Mouse (Mus musculus) forebrain, embryonic 14.5 days (tissue): ENCODE results near the gene Fbrs. TPM values are rescaled to one million over a fixed set of nuclear protein-coding genes. Genes with fewer than 3 reads are reported as not detected.
A peak's percentile ranks its signal among the peaks of the same experiment; 100 is the strongest.
"Not testable (repeated sequence)": the region's sequence is repeated elsewhere in the genome, so short reads cannot be mapped to it uniquely, and the experiment has no call there.

ENCODE experiments used
- ATAC-seq: fragments of 200-750 bp; cut with Nextera tagmentation; 2 replicates; pipeline ENCODE4 v1.8.0; 2017; ENCODE audit warnings: mild to moderate bottlenecking, moderate library complexity
- DNase-seq: peaks from one replicate; pipeline ENCODE4 v3.0.0-alpha.2; 2015; ENCODE audit warnings: low spot score
- H3K27ac ChIP-seq: fragments of 300-500 bp; sonication (generic); 2 replicates; pipeline ENCODE4 v1.5.1; 2014; ENCODE audit warnings: low read depth, mild to moderate bottlenecking, control low read depth, low read length, moderate library complexity
- H3K27me3 ChIP-seq: fragments of 300-500 bp; sonication (generic); replicated peaks from 2 replicates; pipeline ENCODE4 v1.6.1; 2014; ENCODE audit warnings: low read length, control low read depth, mixed read lengths; ENCODE audit not compliant: control insufficient read depth, insufficient read depth
- H3K36me3 ChIP-seq: fragments of 300-500 bp; sonication (generic); 2 replicates; pipeline ENCODE4 v1.6.1; 2014; ENCODE audit warnings: low read length, control low read depth; ENCODE audit not compliant: control insufficient read depth, insufficient read depth
- H3K4me1 ChIP-seq: fragments of 300-500 bp; sonication (generic); 2 replicates; pipeline ENCODE4 v1.6.1; 2014; ENCODE audit warnings: antibody characterized with exemption, low read length, control low read depth; ENCODE audit not compliant: control insufficient read depth, insufficient read depth
- H3K4me2 ChIP-seq: fragments of 300-500 bp; sonication (generic); 2 replicates; pipeline ENCODE4 v1.6.1; 2014; ENCODE audit warnings: mild to moderate bottlenecking, control low read depth, low read length
- H3K4me3 ChIP-seq: fragments of 300-500 bp; sonication (generic); 2 replicates; pipeline ENCODE4 v1.5.1; 2014; ENCODE audit warnings: low read depth, low read length, control low read depth
- H3K9ac ChIP-seq: fragments of 300-500 bp; sonication (generic); 2 replicates; pipeline ENCODE4 v1.6.1; 2014; ENCODE audit warnings: mild to moderate bottlenecking, low read length, control low read depth, moderate library complexity
- H3K9me3 ChIP-seq: fragments of 300-500 bp; sonication (generic); replicated peaks from 2 replicates; pipeline ENCODE4 v1.6.1; 2016; ENCODE audit warnings: low read length, control low read depth, mixed read lengths; ENCODE audit not compliant: control insufficient read depth
- WGBS: fragments of 180-500 bp; shearing (Covaris S2); extraction: QIAGEN DNeasy Blood & Tissue Kit; methylation state at CpG from one replicate; pipeline ENCODE4 v1.1.7; 2014; 5-methylcytosine and 5-hydroxymethylcytosine counted together
- polyA plus RNA-seq: library from polyadenylated mRNA; unstranded; fragments of >200 nt; fragmentation: Nextera tagmentation; extraction: Ambion mirVana; gene quantifications from 2 replicates; pipeline ENCODE4 v1.2.1, GENCODE M21; 2014

Gene Fbrs
- polyA plus RNA-seq, 1 experiment from 2014 or later: 8.9 TPM

DNA sequence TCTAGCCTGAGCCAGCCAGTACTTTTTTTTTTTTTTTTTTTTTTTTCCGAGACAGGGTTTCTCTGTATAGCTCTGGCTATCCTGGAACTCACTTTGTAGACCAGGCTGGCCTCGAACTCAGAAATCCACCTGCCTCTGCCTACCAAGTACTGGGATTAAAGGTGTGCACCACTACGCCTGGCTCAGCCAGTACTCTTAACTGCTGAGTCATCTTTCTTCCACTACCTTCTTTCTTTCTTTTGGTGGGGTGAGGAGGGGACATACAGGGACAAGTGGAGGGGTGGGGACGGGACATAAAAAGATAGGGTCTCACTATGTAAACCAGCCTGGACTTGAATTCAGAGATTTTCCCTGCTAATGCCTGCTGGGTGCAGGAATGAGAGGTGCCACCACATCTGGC, 30.8 kb downstream of the Fbrs start:
- WGBS: 91% methylated on average over 3 of the region's 4 CpGs

DNA sequence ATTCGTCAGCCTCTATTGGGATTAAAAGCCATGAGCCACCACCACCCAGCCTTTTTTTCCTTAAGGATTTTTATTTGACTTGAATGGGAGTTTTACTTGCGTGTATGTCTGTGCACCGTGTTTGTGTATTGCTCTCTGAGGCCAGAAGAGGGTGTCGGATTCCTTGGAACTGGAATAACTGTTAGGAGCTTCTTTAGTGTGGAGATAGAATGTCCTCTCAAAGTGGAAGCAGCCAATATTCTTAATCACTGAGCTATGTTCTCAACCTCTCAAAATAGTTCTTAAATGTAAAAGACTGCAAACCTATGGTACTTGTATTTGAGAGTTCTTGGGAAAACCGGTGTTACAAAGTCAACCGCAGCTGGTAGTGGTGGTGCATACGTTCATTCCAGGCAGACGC, 32.2 kb downstream of the Fbrs start:
- 36% methylated on average over 8 of the region's 8 CpGs for WGBS
- H3K4me2 ChIP-seq: peak overlapping the region; percentile 56
- H3K9me3 ChIP-seq: no peaks in the 10 kb centered on the region
- H3K4me3 ChIP-seq: peak overlapping the region; percentile 75
- H3K36me3 ChIP-seq: peaks cover 22% of the 10 kb centered on the region
- H3K27ac ChIP-seq: peak overlapping the region; percentile 98; the same call in 1 of the 2 replicates
- peak overlapping the region; percentile 88; the same call in 1 of the 2 replicates for H3K9ac ChIP-seq
- DNase-seq (peak; percentile 36), ATAC-seq (no peak)
- peaks cover 14% of the 10 kb centered on the region; the same call in 1 of the 2 replicates for H3K4me1 ChIP-seq
- no peaks in the 10 kb centered on the region for H3K27me3 ChIP-seq

More for the DNA sequence above, 30.8 kb downstream of the Fbrs start:
- H3K4me1 ChIP-seq: peaks cover 14% of the 10 kb centered on the region; the same call in 1 of the 2 replicates
- H3K4me2 ChIP-seq, DNase-seq, ATAC-seq, H3K9ac ChIP-seq, H3K9me3 ChIP-seq, H3K27me3 ChIP-seq, H3K4me3 ChIP-seq, H3K27ac ChIP-seq: not testable (repeated sequence)
- peaks cover 11% of the 10 kb centered on the region; the same call in 1 of the 2 replicates for H3K36me3 ChIP-seq

DNA sequence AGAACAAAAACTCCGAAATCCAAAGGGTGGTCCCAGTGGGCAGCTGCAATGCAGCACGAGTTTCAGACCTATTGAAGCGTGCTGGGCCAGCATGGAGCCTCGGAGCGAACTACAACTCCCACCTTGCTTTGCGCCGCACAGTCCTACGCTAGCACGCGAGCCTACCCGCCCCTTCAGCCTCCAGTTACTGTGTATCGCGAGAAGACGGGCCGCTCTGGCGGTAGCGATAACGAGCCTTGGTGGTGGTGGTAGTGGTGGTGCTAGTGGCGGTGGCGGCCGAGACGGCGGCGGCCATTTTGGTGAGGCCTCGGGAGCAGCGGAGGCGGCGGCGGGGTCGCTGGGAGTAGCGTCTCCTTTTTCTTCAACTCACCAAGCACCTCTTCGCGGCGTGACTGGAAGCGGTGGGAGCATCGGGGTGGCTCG, 32.8 kb downstream of the Fbrs start, which contains the start of gene Srcap:
TSS of gene Srcap (plus strand) at position 176 of the 423 bp plus-strand sequence.
- peak within 1 kb of the TSS; percentile 75 for H3K4me3 ChIP-seq
- H3K9me3 ChIP-seq: no peaks in the 10 kb centered on the region
- H3K27me3 ChIP-seq: no peaks in the 10 kb centered on the region
- H3K27ac ChIP-seq: peak within 1 kb of the TSS; percentile 98
- peak within 1 kb of the TSS; percentile 61 for H3K4me2 ChIP-seq
- ATAC-seq (peak; percentile 98), DNase-seq (peak; percentile 99)
- peaks cover 28% of the 10 kb centered on the region for H3K36me3 ChIP-seq
- H3K9ac ChIP-seq: peak within 1 kb of the TSS; percentile 88
- H3K4me1 ChIP-seq: peaks cover 14% of the 10 kb centered on the region; the same call in 1 of the 2 replicates
- under 1% methylated on average over 37 of the region's 37 CpGs for WGBS

DNA sequence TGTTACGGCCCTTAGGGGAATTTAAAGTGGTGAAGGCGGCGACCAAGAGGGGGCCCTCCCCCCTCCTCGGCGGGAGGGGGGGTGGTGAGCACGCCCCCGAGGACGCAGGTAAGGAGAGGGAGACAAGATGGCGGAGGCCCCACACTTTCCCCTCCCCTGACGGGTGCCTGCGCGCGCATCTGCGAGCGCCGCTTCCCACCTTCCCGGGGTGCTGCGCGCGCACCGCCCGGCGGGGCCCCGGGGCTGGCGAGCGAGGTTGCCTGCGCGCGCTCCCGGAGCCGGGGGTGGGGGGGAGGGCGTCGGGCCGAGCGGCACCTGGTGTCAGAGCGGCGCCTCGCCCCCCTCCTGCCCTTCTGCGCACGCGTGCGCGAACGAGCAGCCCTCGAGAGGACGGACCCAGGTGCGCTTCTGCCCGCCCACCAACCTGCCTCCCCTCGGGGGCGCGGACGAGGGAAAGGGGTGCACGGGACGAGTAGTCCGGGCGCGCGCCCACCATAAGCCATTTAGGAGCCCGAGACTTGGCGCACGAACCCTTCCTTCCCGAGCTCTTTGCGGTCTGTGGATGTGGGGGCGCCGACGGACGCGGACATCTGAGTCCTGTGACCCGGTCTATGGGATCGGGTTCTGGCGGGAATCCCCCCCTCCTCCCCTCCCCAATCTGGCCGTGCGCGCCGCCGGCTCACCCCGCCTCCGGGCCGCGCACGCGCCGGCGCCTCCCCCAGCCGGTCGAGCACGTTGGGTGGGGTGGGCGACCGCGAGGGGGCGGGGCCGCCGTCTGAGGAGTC, 33.4 kb downstream of the Fbrs start:
- Histone ChIP-seq H3K4me1 (peaks cover 14% of the 10 kb centered on the region; the same call in 1 of the 2 replicates), H3K9ac (peak overlapping the region; percentile 88), H3K36me3 (peaks cover 34% of the 10 kb centered on the region), H3K4me3 (peak overlapping the region; percentile 75), H3K4me2 (peak overlapping the region; percentile 61), H3K27me3 (no peaks in the 10 kb centered on the region), H3K9me3 (no peaks in the 10 kb centered on the region), H3K27ac (peak overlapping the region; percentile 98)
- DNase-seq: peak; percentile 96
- peak; percentile 83 for ATAC-seq
- WGBS: 0% methylated on average over 56 of the region's 93 CpGs

DNA sequence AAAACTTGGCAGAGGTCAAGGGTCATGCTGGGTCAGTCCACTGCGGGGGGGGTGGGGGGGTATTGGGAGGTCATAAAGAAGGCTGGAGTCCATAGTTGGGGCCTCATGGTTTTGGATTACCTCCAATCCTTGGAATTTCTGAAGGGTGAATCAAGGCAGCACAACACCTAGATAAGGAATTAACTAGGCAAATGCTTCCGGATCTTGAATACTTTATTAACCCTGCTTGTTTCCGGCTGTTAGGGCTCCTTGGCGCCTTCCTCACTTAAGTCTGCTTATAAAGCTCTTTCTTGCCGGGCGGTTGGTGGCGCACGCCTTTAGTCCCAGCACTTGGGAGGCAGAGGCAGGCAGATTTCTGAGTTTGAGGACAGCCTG, 34.0 kb downstream of the Fbrs start:
- 45% methylated on average over 8 of the region's 8 CpGs for WGBS

DNA sequence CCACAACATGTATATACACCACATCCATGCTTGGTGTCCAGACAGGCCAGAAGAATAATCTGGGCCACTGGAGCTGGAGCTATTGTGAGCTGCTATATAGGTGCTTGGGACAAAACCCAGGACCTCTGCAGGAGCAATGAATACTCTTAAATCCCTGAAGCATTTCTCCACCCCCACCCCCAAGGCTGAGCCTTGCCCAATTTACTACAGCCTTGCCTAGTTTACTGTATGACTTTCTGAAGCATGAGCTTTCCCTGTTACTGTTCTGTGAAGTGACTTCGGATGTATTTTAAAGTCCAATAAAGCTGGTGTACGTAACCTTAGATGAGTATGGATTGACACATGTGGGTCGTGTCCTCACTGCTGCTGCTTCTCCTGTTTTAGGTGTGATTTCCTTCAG, 34.8 kb downstream of the Fbrs start:
- peak overlapping the region; percentile 61 for H3K4me2 ChIP-seq
- peak overlapping the region; percentile 75; the same call in 1 of the 2 replicates for H3K4me3 ChIP-seq
- 88% methylated on average over 3 of the region's 3 CpGs for WGBS
- DNase-seq (no peak), ATAC-seq (no peak)
- no peak overlapping the region for H3K27ac ChIP-seq
- H3K9me3 ChIP-seq: no peaks in the 10 kb centered on the region
- H3K4me1 ChIP-seq: peaks cover 14% of the 10 kb centered on the region; the same call in 1 of the 2 replicates
- H3K9ac ChIP-seq: no peak overlapping the region
- no peaks in the 10 kb centered on the region for H3K27me3 ChIP-seq
- peaks cover 46% of the 10 kb centered on the region for H3K36me3 ChIP-seq

More for the DNA sequence above, 34.0 kb downstream of the Fbrs start:
- peaks cover 39% of the 10 kb centered on the region for H3K36me3 ChIP-seq
- H3K4me2 ChIP-seq: peak overlapping the region; percentile 61
- H3K4me3 ChIP-seq: peak overlapping the region; percentile 75
- DNase-seq (no peak), ATAC-seq (no peak)
- H3K9ac ChIP-seq: peak overlapping the region; percentile 88
- H3K27ac ChIP-seq: peak overlapping the region; percentile 98
- H3K27me3 ChIP-seq: no peaks in the 10 kb centered on the region
- no peaks in the 10 kb centered on the region for H3K9me3 ChIP-seq
- peaks cover 14% of the 10 kb centered on the region; the same call in 1 of the 2 replicates for H3K4me1 ChIP-seq

DNA sequence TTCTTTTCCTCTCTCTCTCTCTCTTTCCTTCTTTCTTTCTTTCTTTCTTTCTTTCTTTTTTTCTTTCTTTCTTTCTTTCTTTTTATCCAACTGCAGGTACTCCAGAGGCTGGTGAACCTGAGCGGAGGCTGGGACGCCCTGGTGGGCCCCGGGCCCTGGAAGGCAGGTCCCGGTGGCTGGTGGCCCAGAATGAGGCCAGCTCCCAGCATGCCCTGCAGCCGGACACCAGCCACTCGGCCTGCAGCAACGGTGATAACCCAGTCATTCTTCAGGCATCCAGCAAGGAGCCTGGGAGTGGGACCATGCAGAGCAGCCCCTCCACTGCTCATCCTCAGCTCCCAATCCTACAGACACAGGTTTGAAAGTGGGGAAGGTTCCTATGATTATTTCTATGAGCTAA, 36.8 kb downstream of the Fbrs start:
- DNase-seq: no peak
- H3K27me3 ChIP-seq: no peaks in the 10 kb centered on the region
- no peak for ATAC-seq
- no peak overlapping the region for H3K27ac ChIP-seq
- WGBS: 88% methylated on average over 7 of the region's 7 CpGs
- H3K9me3 ChIP-seq: no peaks in the 10 kb centered on the region
- peaks cover 62% of the 10 kb centered on the region for H3K36me3 ChIP-seq
- H3K4me1 ChIP-seq: peaks cover 14% of the 10 kb centered on the region; the same call in 1 of the 2 replicates
- H3K9ac ChIP-seq: no peak overlapping the region
- H3K4me3 ChIP-seq: no peak overlapping the region
- no peak overlapping the region for H3K4me2 ChIP-seq

DNA sequence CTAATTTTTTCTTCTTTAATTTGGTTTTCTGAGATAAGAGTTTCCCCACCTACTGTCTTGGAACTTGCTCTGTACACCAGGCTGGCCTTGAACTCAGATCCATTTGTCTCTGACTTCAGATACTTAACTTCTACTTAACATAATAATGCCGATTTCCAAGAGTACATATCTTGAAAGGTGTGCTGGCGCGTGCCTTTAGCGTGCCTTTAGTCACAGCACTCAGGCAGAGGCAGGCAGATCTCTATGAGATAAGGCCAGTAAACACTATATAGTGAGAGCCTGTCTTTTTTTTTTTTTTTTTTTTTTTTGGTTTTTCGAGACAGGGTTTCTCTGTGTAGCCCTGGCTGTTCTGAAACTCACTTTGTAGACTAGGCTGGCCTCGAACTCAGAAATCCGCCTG, 37.3 kb downstream of the Fbrs start:
- Histone ChIP-seq H3K4me1 (peaks cover 13% of the 10 kb centered on the region; the same call in 1 of the 2 replicates), H3K27me3 (no peaks in the 10 kb centered on the region), H3K9ac (no peak overlapping the region), H3K27ac (no peak overlapping the region), H3K36me3 (peaks cover 67% of the 10 kb centered on the region), H3K4me3 (no peak overlapping the region), H3K9me3 (no peaks in the 10 kb centered on the region), H3K4me2 (no peak overlapping the region)
- ATAC-seq (no peak), DNase-seq (no peak)
- 96% methylated on average over 6 of the region's 7 CpGs for WGBS

DNA sequence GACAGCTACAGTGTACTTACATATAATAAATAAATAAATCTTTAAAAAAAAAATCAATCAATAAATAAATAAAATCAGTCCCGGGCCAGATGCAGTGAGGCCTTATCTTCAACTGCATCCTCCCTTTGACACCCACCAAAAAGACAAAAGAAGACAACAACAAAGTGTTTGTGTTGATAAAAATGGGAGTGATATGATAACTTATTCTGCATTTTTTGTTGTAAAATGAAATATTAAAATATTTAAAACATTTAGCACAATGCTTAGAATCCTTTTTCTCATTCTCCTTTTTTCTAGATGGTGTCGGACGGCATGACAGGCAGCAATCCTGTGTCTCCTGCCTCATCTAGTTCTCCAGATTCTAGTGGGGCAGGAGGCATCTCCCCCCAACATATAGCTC, 40.3 kb downstream of the Fbrs start, which contains the start of gene Gm42715:
TSS of gene Gm42715 (plus strand) at position 301 of the 400 bp plus-strand sequence.
- H3K27ac ChIP-seq: no peak within 1 kb of the TSS
- H3K4me1 ChIP-seq: no peaks in the 10 kb centered on the region; the same call in 1 of the 2 replicates
- no peaks in the 10 kb centered on the region for H3K27me3 ChIP-seq
- H3K9ac ChIP-seq: no peak within 1 kb of the TSS
- no peak within 1 kb of the TSS for H3K4me2 ChIP-seq
- peaks cover 89% of the 10 kb centered on the region for H3K36me3 ChIP-seq
- 95% methylated on average over 3 of the region's 3 CpGs for WGBS
- no peak for DNase-seq
- no peak for ATAC-seq
- no peak within 1 kb of the TSS for H3K4me3 ChIP-seq
- no peaks in the 10 kb centered on the region for H3K9me3 ChIP-seq
